16 mouse cellular contexts compared by ENCODE assay signal in the genomic region with DNA sequence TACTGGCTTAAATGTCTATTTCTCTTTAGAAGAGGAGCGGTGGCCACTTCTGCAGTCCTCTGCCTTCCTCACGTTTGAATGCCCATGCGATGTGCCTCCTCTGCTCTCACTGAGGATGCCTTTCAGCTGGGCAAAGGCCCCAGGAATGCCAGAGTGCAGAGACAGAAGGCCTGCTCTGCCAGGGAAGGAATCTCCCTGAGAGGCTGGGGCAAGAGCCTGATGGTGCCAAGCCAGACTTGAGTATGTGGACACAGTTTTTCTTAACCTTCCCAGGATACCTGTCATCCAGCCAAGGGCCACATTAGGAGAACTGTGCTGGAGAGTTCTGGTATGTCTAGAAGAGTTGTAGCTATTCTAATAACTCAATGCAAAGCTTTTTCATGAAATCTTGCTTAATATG.
DNase-seq lines count a peak whose midpoint lies in the region; ATAC-seq lines count a peak whose summit lies in the region.
"Had no signal": no experiment of that assay in that cellular context is flagged by ENCODE, and none has a peak within 500 bp of the region (broad histone marks: within the 10 kb centered on the region; RNA-seq: fewer than 3 reads in every experiment).

No protein-coding gene starts in this region.

- peak; percentile 64 for ATAC-seq in lung, embryonic 16.5 days (ENCODE audit: low read depth)

- 87% methylated on average over 3 of the region's 3 CpGs for whole genome bisulfite sequencing in heart, embryonic 10.5 days
- WGBS in lung, embryonic 16.5 days: 52% methylated on average over 3 of the region's 3 CpGs

- no peak overlapping the region for H3K9ac ChIP-seq in lung, embryonic 16.5 days (ENCODE audit: low read length)
- H3K9ac ChIP-seq: embryonic facial prominence, embryonic 15.5 days; forebrain, postnatal 0 days; liver, embryonic 14.5 days; stomach, embryonic 15.5 days had no signal

- no peaks in the 10 kb centered on the region for H3K36me3 ChIP-seq in heart, embryonic 10.5 days
- H3K36me3 ChIP-seq in lung, embryonic 16.5 days (ENCODE audit: control insufficient read depth, insufficient read depth, low read length): no peaks in the 10 kb centered on the region
- H3K36me3 ChIP-seq: embryonic facial prominence, embryonic 15.5 days; stomach, embryonic 15.5 days had no signal

- peaks cover 13% of the 10 kb centered on the region; the same call in 1 of the 2 replicates for H3K4me1 ChIP-seq in heart, embryonic 10.5 days
- H3K4me1 ChIP-seq in lung, embryonic 16.5 days (replicated peaks; ENCODE audit: control insufficient read depth, insufficient read depth, low read length): peaks cover 10% of the 10 kb centered on the region; the same call in 1 of the 2 replicates
- H3K4me1 ChIP-seq: stomach, embryonic 15.5 days had no signal

- no peak overlapping the region for H3K27ac ChIP-seq in heart, embryonic 10.5 days
- H3K27ac ChIP-seq in lung, embryonic 16.5 days (ENCODE audit: low read length): no peak overlapping the region
- H3K27ac ChIP-seq: embryonic facial prominence, embryonic 15.5 days; layer of hippocampus, adult 2 months; liver, embryonic 14.5 days; stomach, embryonic 15.5 days had no signal

- H3K4me3 ChIP-seq in heart, embryonic 10.5 days: no peak overlapping the region
- no peak overlapping the region for H3K4me3 ChIP-seq in lung, embryonic 16.5 days (ENCODE audit: low read length)
- H3K4me3 ChIP-seq: embryonic facial prominence, embryonic 15.5 days; layer of hippocampus, adult 2 months; stomach, embryonic 15.5 days had no signal

- DNase-seq in heart, embryonic 10.5 days (ENCODE audit: low spot score): peak; percentile 64
- DNase-seq in heart, adult 11 months: no peak
- DNase-seq in brain, adult 2 months (ENCODE audit: low read depth, low spot score): peak; percentile 63
- DNase-seq in cerebellum, postnatal 10 days: peak; percentile 37 to 67
- no peak for DNase-seq in thymus, postnatal 14 days
- no peak for DNase-seq in retina, embryonic 14.5 days (ENCODE audit: low spot score)
- DNase-seq in thymus, postnatal 4 days: no peak
- DNase-seq: forebrain, postnatal 0 days; heart, postnatal 4 days; right cerebral cortex, postnatal 4 days had no signal

- no peak overlapping the region for H3K4me2 ChIP-seq in lung, embryonic 16.5 days (ENCODE audit: low read depth, low read length)
- H3K4me2 ChIP-seq: embryonic facial prominence, embryonic 15.5 days; midbrain, embryonic 11.5 days; stomach, embryonic 15.5 days had no signal

- no peaks in the 10 kb centered on the region for H3K9me3 ChIP-seq in heart, embryonic 10.5 days
- H3K9me3 ChIP-seq in lung, embryonic 16.5 days (ENCODE audit: control insufficient read depth, low read length): no peaks in the 10 kb centered on the region
- H3K9me3 ChIP-seq: embryonic facial prominence, embryonic 15.5 days; stomach, embryonic 15.5 days had no signal

- H3K27me3 ChIP-seq in heart, embryonic 10.5 days (ENCODE audit: insufficient read depth, poor library complexity, severe bottlenecking): no peaks in the 10 kb centered on the region
- H3K27me3 ChIP-seq in lung, embryonic 16.5 days (ENCODE audit: control insufficient read depth, insufficient read depth, low read depth, low read length): no peaks in the 10 kb centered on the region
- H3K27me3 ChIP-seq: embryonic facial prominence, embryonic 15.5 days; stomach, embryonic 15.5 days had no signal

Comparison
In these comparisons a context has a peak if more than half of its experiments do, and no peak if none do; other contexts are left out.
1. DNase-seq: peak in heart, embryonic 10.5 days (single experiment), brain, adult 2 months (single experiment) and cerebellum, postnatal 10 days (2 of 2); none in heart, adult 11 months (single experiment), thymus, postnatal 14 days (single experiment), retina, embryonic 14.5 days (single experiment) and thymus, postnatal 4 days (single experiment).